Comparison of ENCODE assay signal across 14 mouse cellular contexts in genomic region chr10:13652061-13652460, GRCm38 (mm10).
"Had no signal": no experiment of that assay in that cellular context is flagged by ENCODE, and none has a peak within 500 bp of the region (broad histone marks: within the 10 kb centered on the region; RNA-seq: fewer than 3 reads in every experiment).

No protein-coding gene starts in this region.

- DNase-seq: gastrocnemius, adult 2 months; gastrocnemius, postnatal 14 days; gastrocnemius, postnatal 36 days; heart, adult 2 months; heart, postnatal 14 days; heart, postnatal 36 days; kidney, adult 11 months; kidney, adult 2 months; kidney, adult 9 months; kidney, postnatal 14 days; kidney, postnatal 36 days; layer of hippocampus, adult 9-11 months; liver; liver, embryonic 13.5 days had no signal
